Mouse (Mus musculus) midbrain, embryonic 14.5 days (tissue): ENCODE data around the gene Olfr1294. TPM values are rescaled to one million over a fixed set of nuclear protein-coding genes. Genes with fewer than 3 reads are reported as not detected.

Experiments used
- ATAC-seq: fragments of 200-750 bp; cut with Nextera tagmentation; 2 replicates; pipeline ENCODE4 v1.8.0; 2017; ENCODE audit warnings: moderate number of reproducible peaks, moderate library complexity; ENCODE audit not compliant: low FRiP score, low TSS enrichment
- DNase-seq: peaks from one replicate; pipeline ENCODE4 v3.0.0-alpha.2; 2015
- H3K27ac ChIP-seq: fragments of 300-500 bp; sonication (generic); replicated peaks from 2 replicates; pipeline ENCODE4 v1.5.1; 2014; ENCODE audit warnings: mild to moderate bottlenecking, low read depth, low read length, moderate library complexity
- H3K27me3 ChIP-seq: fragments of 300-500 bp; sonication (generic); 2 replicates; pipeline ENCODE4 v1.6.1; 2014; ENCODE audit warnings: low read length, control low read depth, mixed read lengths; ENCODE audit not compliant: control insufficient read depth, insufficient read depth
- H3K36me3 ChIP-seq: fragments of 300-500 bp; sonication (generic); 2 replicates; pipeline ENCODE4 v1.6.1; 2014; ENCODE audit warnings: low read length, control low read depth; ENCODE audit not compliant: control insufficient read depth, insufficient read depth
- H3K4me1 ChIP-seq: fragments of 300-500 bp; sonication (generic); 2 replicates; pipeline ENCODE4 v1.6.1; 2014; ENCODE audit warnings: mild to moderate bottlenecking, antibody characterized with exemption, low read length, control low read depth; ENCODE audit not compliant: control insufficient read depth, insufficient read depth
- H3K4me2 ChIP-seq: fragments of 300-500 bp; sonication (generic); 2 replicates; pipeline ENCODE4 v1.6.1; 2014; ENCODE audit warnings: mild to moderate bottlenecking, low read length, moderate library complexity
- H3K4me3 ChIP-seq: fragments of 300-500 bp; sonication (generic); replicated peaks from 2 replicates; pipeline ENCODE4 v1.5.1; 2014; ENCODE audit warnings: low read depth, low read length
- H3K9ac ChIP-seq: fragments of 300-500 bp; sonication (generic); replicated peaks from 2 replicates; pipeline ENCODE4 v1.6.1; 2014; ENCODE audit warnings: mild to moderate bottlenecking, low read length, moderate library complexity
- H3K9me3 ChIP-seq: fragments of 300-500 bp; sonication (generic); 2 replicates; pipeline ENCODE4 v1.6.1; 2016; ENCODE audit warnings: low read length, control low read depth, mixed read lengths; ENCODE audit not compliant: control insufficient read depth
- WGBS: fragments of 180-500 bp; shearing (Covaris S2); extraction: QIAGEN DNeasy Blood & Tissue Kit; methylation state at CpG from one replicate; pipeline ENCODE4 v1.1.7; 2014; 5-methylcytosine and 5-hydroxymethylcytosine counted together
- polyA plus RNA-seq: library from polyadenylated mRNA; unstranded; fragments of >200 nt; fragmentation: Nextera tagmentation; extraction: Ambion mirVana; gene quantifications from 2 replicates; pipeline ENCODE4 v1.2.1, GENCODE M21; 2014

The Olfr1294 gene
- polyA plus RNA-seq, result not detected in 2 replicates

GRCm38 (mm10) chr2:111540191-111540590 lies at the start of gene Olfr1294:
TSS of gene Olfr1294 (minus strand) at chr2:111540291.
- no peak within 1 kb of the TSS for H3K4me3 ChIP-seq
- H3K27me3 ChIP-seq, result no peaks in the 10 kb centered on the region
- H3K9me3 ChIP-seq, result no peaks in the 10 kb centered on the region
- WGBS, result 58% methylated on average over 1 of the region's 1 CpGs
- H3K4me2 ChIP-seq, result no peak within 1 kb of the TSS
- H3K9ac ChIP-seq, result no peak within 1 kb of the TSS
- DNase-seq (no peak), ATAC-seq (no peak)
- H3K4me1 ChIP-seq, result no peaks in the 10 kb centered on the region
- H3K36me3 ChIP-seq, result no peaks in the 10 kb centered on the region
- no peak within 1 kb of the TSS for H3K27ac ChIP-seq

- Histone ChIP-seq H3K9me3 (no peaks in the 10 kb centered on the region), H3K9ac (no peak within 1 kb of the TSS), H3K4me2 (no peak within 1 kb of the TSS), H3K4me3 (no peak within 1 kb of the TSS), H3K36me3 (no peaks in the 10 kb centered on the region), H3K27ac (no peak within 1 kb of the TSS), H3K4me1 (no peaks in the 10 kb centered on the region), H3K27me3 (no peaks in the 10 kb centered on the region)
- ATAC-seq, result no peak
- DNase-seq, result no peak
Measured at GRCm38 (mm10) chr2:111569581-111569980, 29.5 kb upstream of the Olfr1294 start, which contains the start of gene Olfr1295. TSS of gene Olfr1295 (minus strand) at chr2:111569681.

- no peak for DNase-seq
- WGBS, result 89% methylated on average over 1 of the region's 1 CpGs
Measured at GRCm38 (mm10) chr2:111524903-111525302, 15.2 kb downstream of the Olfr1294 start, which contains the start of gene Olfr1293-ps. TSS of gene Olfr1293-ps (plus strand) at chr2:111525203.

GRCm38 (mm10) chr2:111517451-111517850 lies 22.6 kb downstream of the Olfr1294 start:
- ATAC-seq, result no peak
- 89% methylated on average over 10 of the region's 10 CpGs for WGBS

More at GRCm38 (mm10) chr2:111524903-111525302, 15.2 kb downstream of the Olfr1294 start, which contains the start of gene Olfr1293-ps:
- Histone ChIP-seq H3K36me3 (no peaks in the 10 kb centered on the region), H3K9ac (no peak within 1 kb of the TSS), H3K4me3 (no peak within 1 kb of the TSS), H3K9me3 (no peaks in the 10 kb centered on the region), H3K4me1 (no peaks in the 10 kb centered on the region), H3K27ac (no peak within 1 kb of the TSS), H3K27me3 (no peaks in the 10 kb centered on the region), H3K4me2 (no peak within 1 kb of the TSS)
- ATAC-seq, result no peak

GRCm38 (mm10) chr2:111496880-111497279 lies 43.2 kb downstream of the Olfr1294 start, which contains the start of gene Olfr1291-ps1:
TSS of gene Olfr1291-ps1 (plus strand) at chr2:111497180.
- H3K4me3 ChIP-seq, result no peak within 1 kb of the TSS
- 95% methylated on average over 3 of the region's 3 CpGs for WGBS
- no peak within 1 kb of the TSS for H3K27ac ChIP-seq
- no peaks in the 10 kb centered on the region for H3K27me3 ChIP-seq
- H3K9me3 ChIP-seq, result no peaks in the 10 kb centered on the region
- no peak within 1 kb of the TSS for H3K9ac ChIP-seq
- DNase-seq (no peak), ATAC-seq (no peak)
- no peak within 1 kb of the TSS for H3K4me2 ChIP-seq
- no peaks in the 10 kb centered on the region for H3K4me1 ChIP-seq
- H3K36me3 ChIP-seq, result no peaks in the 10 kb centered on the region

More at GRCm38 (mm10) chr2:111517451-111517850, 22.6 kb downstream of the Olfr1294 start:
- Histone ChIP-seq H3K9me3 (no peaks in the 10 kb centered on the region), H3K27me3 (no peaks in the 10 kb centered on the region), H3K27ac (no peak overlapping the region), H3K36me3 (no peaks in the 10 kb centered on the region), H3K9ac (no peak overlapping the region), H3K4me3 (no peak overlapping the region), H3K4me1 (no peaks in the 10 kb centered on the region), H3K4me2 (no peak overlapping the region)
- no peak for DNase-seq

- Histone ChIP-seq H3K4me3 (no peak within 1 kb of the TSS), H3K27me3 (no peaks in the 10 kb centered on the region), H3K27ac (no peak within 1 kb of the TSS), H3K9me3 (no peaks in the 10 kb centered on the region), H3K4me1 (no peaks in the 10 kb centered on the region), H3K9ac (no peak within 1 kb of the TSS), H3K36me3 (no peaks in the 10 kb centered on the region), H3K4me2 (no peak within 1 kb of the TSS)
- WGBS, result 76% methylated on average over 5 of the region's 5 CpGs
- ATAC-seq (no peak), DNase-seq (no peak)
Measured at GRCm38 (mm10) chr2:111493729-111494128, 46.4 kb downstream of the Olfr1294 start, which contains the start of gene Olfr1290. TSS of gene Olfr1290 (minus strand) at chr2:111493829.

Other genes starting within 250 kb of the Olfr1294 start
- gene Olfr1279, start 239.7 kb downstream of the Olfr1294 start, polyA plus RNA-seq, result not detected in 2 replicates
- gene Olfr1280, start 226.3 kb downstream of the Olfr1294 start, polyA plus RNA-seq, result not detected in 2 replicates
- not detected in 2 replicates for gene Olfr1281, start 213.8 kb downstream of the Olfr1294 start, polyA plus RNA-seq
- not detected in 2 replicates for gene Olfr1282, start 204.2 kb downstream of the Olfr1294 start, polyA plus RNA-seq
- gene Olfr1283, start 173.5 kb downstream of the Olfr1294 start, polyA plus RNA-seq, result not detected in 2 replicates
- gene Olfr1284, start 164.8 kb downstream of the Olfr1294 start, polyA plus RNA-seq, result not detected in 2 replicates
- not detected in 2 replicates for gene Olfr1286, start 117.2 kb downstream of the Olfr1294 start, polyA plus RNA-seq
- not detected in 2 replicates for gene Olfr1287, start 91.1 kb downstream of the Olfr1294 start, polyA plus RNA-seq
- not detected in 2 replicates for gene Olfr1288, start 66.2 kb downstream of the Olfr1294 start, polyA plus RNA-seq
- gene Olfr1289, start 59.5 kb downstream of the Olfr1294 start, polyA plus RNA-seq, result not detected in 2 replicates
- gene Olfr1290, start 46.5 kb downstream of the Olfr1294 start, polyA plus RNA-seq, result not detected in 2 replicates
- gene Olfr1291-ps1, start 43.1 kb downstream of the Olfr1294 start, polyA plus RNA-seq, result not detected in 2 replicates
- gene Olfr1293-ps, start 15.1 kb downstream of the Olfr1294 start, polyA plus RNA-seq, result not detected in 2 replicates
- gene Olfr1295, start 29.4 kb upstream of the Olfr1294 start, polyA plus RNA-seq, result not detected in 2 replicates
- not detected in 2 replicates for gene Olfr1297, start 86.2 kb upstream of the Olfr1294 start, polyA plus RNA-seq
- gene Olfr1298, start 108.9 kb upstream of the Olfr1294 start, polyA plus RNA-seq, result not detected in 2 replicates
- not detected in 2 replicates for gene Olfr1299, start 121.1 kb upstream of the Olfr1294 start, polyA plus RNA-seq
- not detected in 2 replicates for gene Olfr1301, start 210.7 kb upstream of the Olfr1294 start, polyA plus RNA-seq
- gene Olfr1302, start 237.1 kb upstream of the Olfr1294 start, polyA plus RNA-seq, result not detected in 2 replicates